Mouse (Mus musculus): ENCODE measurements around the gene Thrb. TPM values are rescaled to one million over a fixed set of nuclear protein-coding genes. Genes with fewer than 3 reads are reported as not detected.

Gene Thrb
- 14.8 TPM for polyA plus RNA-seq (2014; fragmentation: Illumina TruSeq; extraction: RNeasy Lipid Tissue Mini Kit (QIAGEN cat#74804); ENCODE audit: low read depth, low replicate concordance)

DNA sequence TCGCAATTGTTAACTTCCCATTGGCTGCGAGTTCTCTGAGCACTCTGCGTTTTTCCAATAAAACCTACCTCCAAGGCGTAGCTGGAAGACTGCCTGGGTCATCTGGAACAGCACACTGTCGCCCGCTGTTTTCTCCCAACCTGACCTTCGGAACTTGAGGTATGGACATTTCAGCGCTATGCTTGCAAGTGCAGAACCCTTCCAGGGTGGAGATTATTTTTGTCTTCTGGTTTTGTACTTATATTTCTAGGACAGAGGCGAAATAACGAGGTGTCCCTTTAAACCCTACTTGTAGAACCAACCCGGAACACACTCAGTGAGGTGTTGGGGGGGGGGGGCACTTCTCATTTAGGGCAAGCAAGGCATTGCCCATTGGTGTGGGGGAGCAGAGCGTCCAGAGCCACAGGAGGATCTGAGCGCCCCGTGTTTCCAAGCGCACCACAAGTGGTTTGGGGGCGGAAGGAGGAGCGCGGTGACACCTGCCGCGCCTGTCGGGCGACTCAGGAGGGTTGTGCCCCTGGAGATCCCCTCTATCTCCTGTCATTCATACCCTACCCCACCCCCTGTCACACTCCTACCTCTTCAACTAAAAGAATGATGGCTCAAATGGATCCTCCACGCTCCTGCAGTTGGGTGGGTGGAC is at the start of gene Thrb:
Thrb (plus strand) TSS at position 576 of the 643 bp plus-strand sequence.

